10 mouse cellular contexts compared by ENCODE assay signal in the genomic region with DNA sequence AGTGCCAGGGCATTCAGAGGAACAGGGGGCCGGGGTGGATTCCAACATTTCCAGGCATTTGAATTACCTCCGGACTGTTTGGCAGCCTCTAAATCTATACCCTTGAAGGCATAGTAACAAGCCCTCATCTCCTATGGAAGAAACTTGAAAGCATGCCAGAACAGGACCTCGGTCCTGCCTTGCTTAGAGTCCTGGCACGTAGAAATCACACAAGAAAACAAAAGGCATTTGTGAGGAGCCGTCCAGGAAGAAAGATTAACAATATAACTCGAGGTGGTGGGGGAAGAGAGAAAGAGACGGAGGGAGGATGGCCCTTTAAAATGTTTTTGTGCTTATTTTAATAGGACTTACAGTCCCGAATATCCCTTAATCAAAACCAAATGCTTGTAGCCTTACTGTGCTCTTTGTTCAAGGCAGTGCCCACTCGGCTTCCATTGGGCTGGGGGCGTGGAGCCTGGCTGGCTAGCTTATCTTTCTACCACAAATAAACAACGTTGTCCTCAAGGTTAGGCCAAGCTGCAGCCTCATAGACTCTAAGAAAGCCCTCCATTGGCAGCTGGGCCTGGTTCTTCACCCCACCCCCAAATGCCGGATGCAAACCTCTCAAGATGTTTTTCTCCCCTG.
DNase-seq lines count a peak whose midpoint lies in the region; ATAC-seq lines count a peak whose summit lies in the region.
"Had no signal": no experiment of that assay in that cellular context is flagged by ENCODE, and none has a peak within 500 bp of the region (broad histone marks: within the 10 kb centered on the region; RNA-seq: fewer than 3 reads in every experiment).

No protein-coding gene starts in this region.

- 31% methylated on average over 12 of the region's 12 CpGs for WGBS in heart, embryonic 13.5 days
- 7% methylated on average over 12 of the region's 12 CpGs for WGBS in forebrain, embryonic 15.5 days
- WGBS in midbrain, embryonic 12.5 days, result 38% methylated on average over 12 of the region's 12 CpGs
- 48% methylated on average over 12 of the region's 12 CpGs for WGBS in liver, embryonic 11.5 days

- DNase-seq in heart, postnatal 4 days, result no peak
- DNase-seq in NIH3T3 (ENCODE audit: low read depth), result peak; percentile 82
- DNase-seq in left cerebral cortex, postnatal 36 days (ENCODE audit: low spot score in 2 of 2), result no peak
- no peak for DNase-seq in c-Kit-positive CD71-positive TER-119-positive erythroid progenitor cells, embryonic 14.5 days (ENCODE audit: low spot score)
- no peak for DNase-seq in liver, embryonic 11.5 days (ENCODE audit: low spot score)

- H3K9ac ChIP-seq in heart, embryonic 13.5 days, result peak overlapping the region; percentile 33; the same call in 1 of the 2 replicates
- H3K9ac ChIP-seq in forebrain, embryonic 15.5 days (replicated peaks), result no peak overlapping the region
- H3K9ac ChIP-seq in midbrain, embryonic 12.5 days (replicated peaks), result no peak overlapping the region
- no peak overlapping the region for H3K9ac ChIP-seq in liver, embryonic 11.5 days (ENCODE audit: low read depth, low read length)
- H3K9ac ChIP-seq: intestine, embryonic 15.5 days; liver, embryonic 14.5 days had no signal

- H3K4me2 ChIP-seq in heart, embryonic 13.5 days, result peak overlapping the region; percentile 27; the same call in 1 of the 2 replicates
- H3K4me2 ChIP-seq in forebrain, embryonic 15.5 days (replicated peaks), result 0 out of 2 replicates have a peak overlapping the region, but pooled peaks have one; percentile 5
- H3K4me2 ChIP-seq in midbrain, embryonic 12.5 days (replicated peaks), result no peak overlapping the region
- H3K4me2 ChIP-seq in liver, embryonic 11.5 days, result no peak overlapping the region
- H3K4me2 ChIP-seq: intestine, embryonic 15.5 days had no signal

- ATAC-seq in heart, embryonic 13.5 days (ENCODE audit: extremely low read depth, insufficient number of reproducible peaks, low FRiP score, low TSS enrichment), result no peak
- ATAC-seq in forebrain, embryonic 15.5 days (replicated peaks), result peak; percentile 82
- ATAC-seq in midbrain, embryonic 12.5 days (ENCODE audit: low FRiP score, low read depth), result peak; percentile 65; the same call in 1 of the 2 replicates
- no peak for ATAC-seq in liver, embryonic 11.5 days (replicated peaks; ENCODE audit: low FRiP score)
- ATAC-seq: intestine, embryonic 15.5 days had no signal

- no peaks in the 10 kb centered on the region for H3K27me3 ChIP-seq in heart, embryonic 13.5 days (replicated peaks)
- H3K27me3 ChIP-seq in forebrain, embryonic 15.5 days, result no peaks in the 10 kb centered on the region
- H3K27me3 ChIP-seq in midbrain, embryonic 12.5 days, result no peaks in the 10 kb centered on the region
- no peaks in the 10 kb centered on the region for H3K27me3 ChIP-seq in liver, embryonic 11.5 days (replicated peaks; ENCODE audit: control insufficient read depth, insufficient read depth, low read length)
- H3K27me3 ChIP-seq: intestine, embryonic 15.5 days had no signal

- no peaks in the 10 kb centered on the region for H3K36me3 ChIP-seq in heart, embryonic 13.5 days
- H3K36me3 ChIP-seq in forebrain, embryonic 15.5 days, result no peaks in the 10 kb centered on the region
- H3K36me3 ChIP-seq in midbrain, embryonic 12.5 days, result no peaks in the 10 kb centered on the region
- no peaks in the 10 kb centered on the region for H3K36me3 ChIP-seq in liver, embryonic 11.5 days (ENCODE audit: control insufficient read depth, insufficient read depth, low read length)
- H3K36me3 ChIP-seq: intestine, embryonic 15.5 days had no signal

- H3K9me3 ChIP-seq in heart, embryonic 13.5 days, result no peaks in the 10 kb centered on the region
- H3K9me3 ChIP-seq in forebrain, embryonic 15.5 days, result no peaks in the 10 kb centered on the region
- no peaks in the 10 kb centered on the region for H3K9me3 ChIP-seq in midbrain, embryonic 12.5 days
- H3K9me3 ChIP-seq in liver, embryonic 11.5 days (ENCODE audit: control insufficient read depth, low read length), result no peaks in the 10 kb centered on the region
- H3K9me3 ChIP-seq: intestine, embryonic 15.5 days had no signal

- intact Hi-C loops in left cerebral cortex, postnatal 36 days (cut with DNase I), result no loop called here

- peaks cover 15% of the 10 kb centered on the region for H3K4me1 ChIP-seq in heart, embryonic 13.5 days
- peaks cover 63% of the 10 kb centered on the region for H3K4me1 ChIP-seq in forebrain, embryonic 15.5 days
- peaks cover 46% of the 10 kb centered on the region for H3K4me1 ChIP-seq in midbrain, embryonic 12.5 days
- H3K4me1 ChIP-seq in liver, embryonic 11.5 days (replicated peaks; ENCODE audit: control insufficient read depth, insufficient read depth, low read length), result no peaks in the 10 kb centered on the region
- H3K4me1 ChIP-seq: intestine, embryonic 15.5 days had no signal

- H3K4me3 ChIP-seq in heart, embryonic 13.5 days, result no peak overlapping the region
- no peak overlapping the region for H3K4me3 ChIP-seq in forebrain, embryonic 15.5 days
- H3K4me3 ChIP-seq in midbrain, embryonic 12.5 days, result no peak overlapping the region
- H3K4me3 ChIP-seq in liver, embryonic 11.5 days (ENCODE audit: low read depth, low read length), result no peak overlapping the region
- H3K4me3 ChIP-seq: intestine, embryonic 15.5 days had no signal

- peak overlapping the region; percentile 45 for H3K27ac ChIP-seq in heart, embryonic 13.5 days (replicated peaks)
- H3K27ac ChIP-seq in forebrain, embryonic 15.5 days (replicated peaks), result peak overlapping the region; percentile 88
- peak overlapping the region; percentile 68 for H3K27ac ChIP-seq in midbrain, embryonic 12.5 days (replicated peaks)
- H3K27ac ChIP-seq in liver, embryonic 11.5 days (ENCODE audit: low read depth, low read length), result no peak overlapping the region
- H3K27ac ChIP-seq: intestine, embryonic 15.5 days; liver, embryonic 14.5 days had no signal

Comparison
In these comparisons a context has a peak if more than half of its experiments do, and no peak if none do; other contexts are left out.
1. ATAC-seq: peak in forebrain, embryonic 15.5 days (single experiment) and midbrain, embryonic 12.5 days (single experiment); none in heart, embryonic 13.5 days (single experiment) and liver, embryonic 11.5 days (single experiment).
2. H3K4me2 ChIP-seq: peak in heart, embryonic 13.5 days (single experiment) and forebrain, embryonic 15.5 days (single experiment); none in midbrain, embryonic 12.5 days (single experiment) and liver, embryonic 11.5 days (single experiment).